Mouse (Mus musculus): Measurements from ENCODE around the gene Itga8.

- no peak for TF ChIP-seq CTCF (IDR thresholded peaks at IDR 0.05; ENCODE audit: borderline replicate concordance, control insufficient read depth, extremely low read depth, insufficient read depth, low read length, poor library complexity)
- TF ChIP-seq POLR2A (IDR thresholded peaks at IDR 0.05; ENCODE audit: control insufficient read depth, extremely low read depth, insufficient read depth, low read length, poor library complexity), result no peak
These were observed 47.2 kb upstream of the Itga8 start for GRCm38 (mm10) chr2:12348914-12349313.

Measured in thymus, adult 2 months (tissue).